Mouse (Mus musculus) induced T-regulatory cell, adult 2 months (primary cell): ENCODE results near the gene Kirrel3.

Experiments used
- DNase-seq: peaks from one replicate; pipeline ENCODE4 v3.0.0-alpha.2; 2012; ENCODE audit warnings: low read depth

Gene Kirrel3

DNA sequence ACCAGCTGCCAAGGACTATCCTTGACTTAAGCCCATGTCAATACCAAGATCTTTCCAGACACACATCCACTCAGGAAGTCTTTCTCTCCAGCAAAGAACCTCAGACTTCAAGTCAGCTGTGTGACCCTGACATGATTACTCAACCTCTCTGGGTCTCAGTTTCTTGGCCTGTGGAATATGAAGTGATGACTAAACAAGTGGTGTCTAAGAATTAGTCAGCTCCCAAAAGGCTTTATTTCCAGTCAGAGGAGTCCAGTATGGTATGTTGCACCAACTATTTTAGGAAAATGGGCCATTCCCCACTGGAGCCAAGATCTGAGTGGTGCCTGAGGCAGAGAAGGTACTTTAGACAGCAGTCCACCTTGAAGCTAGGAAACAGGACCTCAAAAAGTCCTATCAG, 462.0 kb downstream of the Kirrel3 start:
- no peak for DNase-seq

DNA sequence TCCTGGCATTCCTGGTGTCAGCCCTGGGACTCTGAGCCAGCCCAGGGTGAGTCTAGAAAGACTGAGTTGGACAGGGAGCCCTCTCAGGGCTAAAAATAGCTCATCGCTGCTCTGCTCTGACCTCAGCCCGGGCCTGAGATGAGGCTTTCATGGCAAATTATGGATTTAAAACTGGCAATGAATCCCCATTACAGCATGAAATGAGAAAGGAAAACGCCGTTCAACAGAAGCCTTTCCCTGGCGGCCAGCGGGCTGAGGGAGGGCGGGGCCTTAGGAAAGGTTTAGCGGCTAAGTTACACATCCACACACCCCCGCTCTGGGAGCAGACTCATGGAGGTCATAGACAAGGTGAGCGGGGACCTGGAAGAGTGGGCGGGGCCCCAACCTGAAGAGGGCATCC, 467.7 kb downstream of the Kirrel3 start:
- no peak for DNase-seq

DNA sequence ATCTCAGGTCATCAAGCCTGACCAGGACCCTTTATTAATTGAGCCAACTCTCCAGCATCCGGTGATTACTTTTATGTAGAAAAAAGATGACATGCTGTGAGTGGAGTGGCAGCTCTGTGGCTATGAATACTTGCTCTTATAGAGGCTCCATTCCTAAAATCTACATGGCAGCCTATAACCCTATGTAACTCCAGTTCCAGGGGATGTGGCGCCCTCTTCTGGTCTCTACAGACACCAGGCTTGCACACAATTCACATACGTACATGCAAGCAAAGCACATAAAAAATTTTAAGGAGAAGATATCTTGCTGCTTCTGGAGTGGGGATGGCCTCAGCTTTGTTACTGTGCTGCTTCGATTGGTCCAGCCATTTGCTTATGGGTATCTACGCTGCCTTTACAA, 468.5 kb downstream of the Kirrel3 start:
- peak; percentile 14 for DNase-seq

DNA sequence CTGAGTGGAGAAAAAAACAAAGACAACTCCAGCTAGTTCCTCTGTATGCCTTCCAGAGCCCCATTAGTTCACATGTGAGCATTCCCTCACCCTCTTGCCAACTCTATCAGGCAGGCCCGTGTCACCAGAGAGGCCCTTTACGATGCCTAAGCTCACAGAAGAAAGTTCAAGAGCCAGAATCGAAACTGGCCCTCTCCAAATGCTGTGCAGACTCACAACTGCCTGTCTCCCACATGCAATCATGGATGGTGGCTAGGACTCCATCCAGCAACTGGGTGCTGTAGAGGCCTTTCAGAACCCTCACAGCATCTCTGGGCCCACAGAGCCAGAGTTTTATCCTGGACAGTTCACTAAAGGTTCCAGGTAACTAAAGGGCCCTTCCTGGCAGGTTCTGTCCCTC, 470.8 kb downstream of the Kirrel3 start:
- no peak for DNase-seq

DNA sequence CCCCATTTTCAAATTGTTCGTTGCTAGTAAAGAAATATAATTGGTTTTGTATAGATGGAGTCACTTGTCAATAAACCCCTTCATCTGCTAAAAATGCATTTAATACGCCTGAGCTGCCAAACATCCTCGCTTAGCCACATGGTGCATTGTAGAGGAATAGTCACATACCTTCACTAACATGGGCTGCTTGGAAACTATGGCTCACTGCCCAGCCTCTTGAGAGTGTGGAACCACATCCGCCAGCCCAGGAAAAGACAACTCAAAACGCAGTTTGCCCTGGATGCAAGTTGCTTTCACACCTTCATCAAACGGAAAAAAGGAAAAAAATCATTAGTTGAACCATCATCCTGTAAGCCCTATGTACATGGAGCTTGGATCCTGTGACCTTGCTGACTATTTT, 472.0 kb downstream of the Kirrel3 start:
- DNase-seq: no peak

DNA sequence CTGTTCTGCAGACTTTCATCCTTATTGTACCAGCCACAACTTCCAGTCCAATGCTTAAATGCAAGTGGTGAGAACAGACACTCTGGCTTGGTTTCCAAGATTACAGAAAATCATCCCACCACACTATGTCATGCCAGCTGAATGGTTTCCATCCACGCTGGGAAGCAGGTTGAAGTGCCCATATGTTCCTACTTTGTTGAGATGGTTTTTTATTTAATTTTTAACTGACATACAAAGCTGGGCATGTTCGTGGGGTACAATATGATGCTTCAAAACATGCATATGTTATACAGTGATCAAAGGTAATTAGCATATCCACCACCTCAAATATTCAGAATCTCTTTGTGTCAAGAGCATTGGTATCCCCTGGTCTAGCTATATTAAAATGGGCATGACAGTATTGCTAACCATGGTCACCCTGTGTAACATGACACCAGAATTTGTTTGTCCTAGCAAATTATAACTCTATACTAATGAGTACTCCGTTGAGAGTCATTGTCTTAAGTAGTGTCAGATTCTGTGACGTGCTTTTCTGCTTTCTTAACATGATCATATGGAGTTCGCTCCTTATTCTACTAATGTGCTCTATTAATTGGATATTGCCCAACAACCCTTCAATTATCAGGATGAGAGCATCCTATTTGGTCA, 472.6 kb downstream of the Kirrel3 start:
- DNase-seq: no peak

DNA sequence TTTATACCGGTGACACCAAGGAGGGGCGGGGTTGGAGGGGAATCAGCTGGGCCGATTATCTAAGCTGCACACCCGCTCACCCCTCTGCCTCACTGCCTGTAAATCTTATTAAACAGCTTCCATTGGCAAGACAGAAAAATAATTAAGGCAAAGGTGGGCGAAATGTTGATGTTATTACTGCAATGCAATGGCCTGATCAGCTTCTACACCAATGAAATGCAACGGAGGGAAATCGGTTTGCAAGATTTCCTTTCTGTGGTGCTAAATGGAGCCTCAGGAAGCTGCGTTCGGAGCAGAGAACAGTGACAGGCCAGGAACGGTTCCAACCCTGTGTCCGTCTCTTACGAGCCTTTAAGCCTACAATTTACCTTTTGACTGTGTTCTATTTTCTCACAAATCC, 475.0 kb downstream of the Kirrel3 start:
- DNase-seq: no peak

DNA sequence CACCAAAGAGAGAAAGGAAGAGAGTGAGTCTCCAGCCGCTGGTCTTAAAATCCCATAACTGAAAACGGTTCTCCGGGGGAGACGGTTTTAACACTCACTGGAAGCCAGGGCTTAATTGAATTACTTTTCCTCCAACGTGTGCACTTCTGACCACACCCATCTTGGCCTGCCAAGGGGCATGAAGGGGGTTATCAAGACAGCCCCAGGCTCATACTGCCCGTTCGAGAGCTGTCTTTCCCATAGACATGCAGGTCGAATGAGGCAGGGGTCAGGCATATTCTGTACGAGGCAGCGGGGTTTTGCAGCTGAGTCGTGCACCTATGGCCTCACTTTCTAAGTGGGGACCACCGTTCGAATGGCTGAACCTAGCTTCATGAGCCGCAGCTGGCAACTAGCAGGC, 475.5 kb downstream of the Kirrel3 start:
- DNase-seq: no peak

DNA sequence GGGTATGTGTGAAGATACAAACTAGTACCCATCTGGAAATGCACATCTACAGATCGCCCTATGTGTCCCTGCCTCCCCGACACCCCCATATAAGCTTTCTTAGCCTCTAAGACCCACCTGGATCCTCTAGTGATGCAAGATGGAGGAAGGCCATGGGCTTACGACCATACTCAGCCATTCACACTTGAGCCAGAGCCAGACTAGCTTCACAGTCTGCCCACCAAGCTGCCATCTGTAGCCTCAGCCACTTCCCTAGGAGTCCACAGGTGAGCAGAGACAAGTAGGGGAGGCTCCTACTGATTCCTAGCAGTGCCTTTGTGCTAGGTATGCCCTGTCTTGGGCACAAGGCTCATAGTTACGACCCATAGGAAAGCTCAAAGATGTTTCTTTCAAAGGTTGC, 476.6 kb downstream of the Kirrel3 start:
- no peak for DNase-seq

DNA sequence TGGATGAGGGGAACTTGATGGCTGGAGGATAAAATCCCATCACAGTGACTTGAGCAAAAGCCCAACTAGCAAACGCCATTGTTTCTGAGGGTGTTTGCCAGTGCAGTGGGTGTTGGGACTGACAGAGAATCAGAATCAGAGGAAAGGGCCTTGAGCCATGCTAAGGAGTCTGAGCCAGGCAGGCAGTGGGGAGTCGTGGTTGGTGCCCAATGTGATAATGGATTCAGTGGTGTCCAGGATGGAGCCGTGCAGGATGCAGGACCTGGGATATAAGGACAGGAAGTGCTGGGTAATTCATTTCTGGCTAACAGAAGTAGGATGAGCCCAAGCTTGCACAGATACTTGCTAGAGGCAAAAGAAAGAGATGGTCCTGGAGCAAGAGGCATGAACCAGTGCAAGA, 477.9 kb downstream of the Kirrel3 start:
- no peak for DNase-seq

DNA sequence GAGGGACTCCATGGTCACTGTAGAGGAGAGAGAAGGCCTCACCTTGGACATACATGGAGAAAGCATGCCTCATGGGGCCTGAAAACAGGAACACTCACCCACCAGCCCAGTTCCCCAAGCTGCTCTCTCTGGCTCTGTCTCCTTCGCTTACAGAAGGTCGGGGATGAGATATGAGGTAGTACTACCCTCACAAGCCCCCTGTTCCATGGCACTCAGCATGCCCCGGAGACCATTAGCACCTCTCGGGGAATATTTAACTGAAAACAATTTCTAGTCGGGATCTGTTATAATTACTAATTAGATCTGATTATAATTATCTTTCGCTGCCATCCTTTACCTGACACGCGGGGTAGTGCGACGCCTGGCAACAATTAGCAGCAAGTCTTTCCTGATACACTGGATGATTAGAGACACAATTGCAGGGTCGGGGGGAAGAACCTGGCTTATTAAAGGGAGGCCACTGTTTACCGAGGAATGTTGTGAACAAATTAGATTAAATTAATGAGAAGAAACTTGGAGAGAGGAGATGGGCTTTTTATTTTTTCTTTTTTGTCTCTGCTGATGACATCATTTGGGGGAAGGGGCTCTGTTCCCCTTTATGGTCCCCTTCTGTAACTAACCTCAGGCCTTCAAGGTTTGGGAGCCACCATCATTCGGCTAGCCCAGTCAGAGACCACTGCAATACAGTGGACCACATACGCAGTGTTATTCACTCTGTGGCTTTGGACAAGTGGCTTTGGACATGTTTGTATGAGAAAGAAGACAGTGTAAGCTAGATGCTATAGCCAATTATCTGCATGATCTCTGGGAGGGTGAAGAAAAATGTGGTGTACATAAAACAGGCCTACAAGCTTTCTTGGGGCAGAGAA, 478.7 kb downstream of the Kirrel3 start:
- DNase-seq: no peak

DNA sequence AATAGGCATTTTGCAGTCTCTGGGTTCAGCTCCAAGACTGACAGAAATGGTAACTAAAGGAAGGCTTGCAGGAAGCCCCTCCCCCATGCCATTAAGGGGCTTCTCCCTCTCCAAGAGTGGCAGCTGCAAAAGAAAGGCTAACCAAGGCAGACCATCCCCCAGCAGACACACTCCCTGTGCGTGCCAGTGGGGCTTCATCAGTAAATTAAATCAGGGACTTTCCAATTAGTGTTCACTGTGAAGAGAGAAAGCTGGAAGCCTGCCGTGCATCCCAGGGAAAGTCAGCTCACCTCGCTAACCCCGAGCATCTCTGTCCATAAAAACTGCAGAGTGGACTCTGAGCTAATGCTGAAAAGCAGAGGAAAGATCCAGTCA, 479.3 kb downstream of the Kirrel3 start:
- DNase-seq: no peak

DNA sequence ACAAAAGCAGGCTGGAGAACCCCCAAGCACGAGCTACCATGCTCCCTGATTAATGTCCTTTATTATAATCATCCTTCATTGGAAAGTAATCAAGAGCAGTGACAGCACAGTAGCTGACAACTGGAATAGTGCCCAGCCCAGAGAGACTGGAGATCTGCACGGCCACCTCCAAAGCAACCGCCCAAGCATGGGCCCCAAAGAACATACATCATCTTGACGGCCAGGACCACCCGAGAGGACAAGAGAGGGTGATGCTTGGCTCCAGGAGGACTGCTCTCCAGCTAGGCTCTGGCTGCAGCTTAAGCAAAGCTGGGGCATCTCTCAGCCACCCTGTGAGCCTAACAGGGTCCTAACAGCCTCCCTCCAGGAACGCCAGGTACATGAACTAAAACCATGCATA, 482.1 kb downstream of the Kirrel3 start:
- no peak for DNase-seq

DNA sequence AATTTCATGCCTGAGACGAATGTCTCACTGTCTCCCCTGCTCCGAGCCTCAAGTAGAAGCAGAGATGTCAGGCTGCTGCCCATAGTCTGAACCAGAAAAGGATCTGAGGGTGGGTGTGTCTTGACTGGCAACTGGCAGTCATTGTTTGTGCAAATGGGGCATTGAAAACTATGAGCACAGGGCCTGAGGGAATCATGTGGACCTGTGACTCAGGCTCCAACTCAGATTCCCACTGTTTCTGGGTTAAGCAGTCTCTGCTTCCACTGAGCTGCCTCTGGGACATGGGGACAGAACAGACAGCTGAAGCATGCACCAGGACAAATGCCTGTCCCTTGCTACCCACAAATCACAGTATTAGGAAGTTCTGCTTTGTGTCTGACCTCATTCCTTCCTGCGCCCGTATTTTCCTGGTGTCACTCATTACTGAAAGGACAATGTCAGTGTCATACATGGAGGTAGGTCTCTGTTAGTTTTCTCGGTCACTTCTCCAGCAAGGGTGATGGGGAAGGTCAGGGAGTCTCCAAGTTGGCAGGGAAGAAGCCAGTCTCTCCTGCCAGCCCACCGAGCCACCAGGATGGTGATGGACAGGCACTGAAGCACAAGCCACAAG, 484.3 kb downstream of the Kirrel3 start:
- DNase-seq: no peak

DNA sequence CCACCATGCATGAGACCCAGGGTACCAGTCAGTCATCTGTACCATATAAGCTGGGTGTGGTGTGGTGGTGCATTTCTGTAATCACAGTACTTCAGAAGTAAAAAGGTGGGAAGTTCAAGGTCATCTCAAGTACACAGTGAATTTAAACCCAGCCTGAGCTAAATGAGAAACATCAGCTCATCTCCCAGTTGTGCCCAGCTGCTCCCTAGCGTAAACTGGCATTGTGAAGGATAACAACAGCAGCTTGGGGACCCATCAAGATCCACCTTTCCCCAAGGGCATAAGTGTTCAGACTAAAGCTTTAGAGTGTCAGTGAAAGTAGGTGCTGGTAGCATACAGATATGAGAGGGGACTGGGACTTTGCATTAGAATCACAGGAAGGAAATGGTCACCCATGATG, 488.6 kb downstream of the Kirrel3 start:
- no peak for DNase-seq

DNA sequence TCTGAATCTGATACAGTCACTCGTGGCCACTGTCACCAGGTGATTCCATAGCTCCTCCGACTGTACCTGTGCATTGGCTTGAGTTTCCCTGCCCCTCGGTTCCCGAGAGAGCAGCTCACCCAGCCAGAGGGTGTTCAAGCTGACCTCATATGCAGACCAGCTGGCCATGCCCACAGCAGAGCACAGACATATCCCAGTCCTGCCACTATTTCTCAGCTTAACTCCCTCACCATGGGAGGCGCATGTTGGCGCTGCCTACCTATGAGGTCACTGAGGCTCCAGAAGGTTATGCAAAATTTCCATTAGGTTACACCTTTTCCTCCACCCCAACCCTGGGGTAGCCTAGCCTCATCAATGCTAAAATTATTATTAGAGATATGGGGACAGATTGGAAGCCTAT, 489.6 kb downstream of the Kirrel3 start:
- DNase-seq: no peak

DNA sequence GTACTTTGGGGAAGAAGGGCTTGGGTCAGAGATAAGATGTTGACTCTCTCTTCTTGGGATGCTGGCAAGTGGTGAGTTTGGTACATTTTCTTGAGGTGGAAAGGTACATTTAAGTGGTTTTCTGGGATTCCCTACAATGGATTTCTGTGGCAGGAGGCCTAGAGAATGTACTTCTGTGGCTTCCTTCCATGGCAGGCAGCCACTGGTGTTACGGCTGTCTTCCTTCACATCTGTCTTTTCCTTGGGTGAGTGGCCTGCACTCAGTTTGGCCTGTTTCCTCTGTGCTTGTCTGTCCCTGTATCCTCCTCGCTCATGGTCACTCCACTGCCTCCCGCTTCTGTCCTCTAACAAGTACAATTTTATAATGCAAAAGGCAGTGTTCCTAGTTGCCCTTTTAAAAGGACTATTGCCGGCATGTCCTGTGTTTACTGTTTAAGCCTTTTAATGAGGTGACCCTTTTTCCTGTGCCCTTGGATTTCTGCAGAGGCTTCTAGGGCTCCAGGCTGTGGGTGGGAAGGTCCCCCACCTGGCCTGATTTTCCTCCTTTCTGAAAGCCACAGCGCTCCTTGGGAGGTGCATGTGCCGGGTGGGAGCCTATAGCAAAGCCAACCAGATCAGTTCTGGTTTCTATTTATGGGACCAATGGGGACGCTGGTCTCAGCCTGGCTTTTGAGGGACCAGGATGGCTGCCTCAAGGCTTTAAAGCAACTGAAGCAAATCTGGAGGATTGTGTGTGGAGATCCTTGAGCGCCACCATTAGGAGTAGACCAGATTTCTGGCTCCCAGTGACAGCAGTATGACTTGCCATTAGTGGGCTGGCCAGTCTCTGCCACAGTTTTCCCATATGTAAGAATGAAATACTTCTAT, 491.1 kb downstream of the Kirrel3 start:
- DNase-seq: no peak

DNA sequence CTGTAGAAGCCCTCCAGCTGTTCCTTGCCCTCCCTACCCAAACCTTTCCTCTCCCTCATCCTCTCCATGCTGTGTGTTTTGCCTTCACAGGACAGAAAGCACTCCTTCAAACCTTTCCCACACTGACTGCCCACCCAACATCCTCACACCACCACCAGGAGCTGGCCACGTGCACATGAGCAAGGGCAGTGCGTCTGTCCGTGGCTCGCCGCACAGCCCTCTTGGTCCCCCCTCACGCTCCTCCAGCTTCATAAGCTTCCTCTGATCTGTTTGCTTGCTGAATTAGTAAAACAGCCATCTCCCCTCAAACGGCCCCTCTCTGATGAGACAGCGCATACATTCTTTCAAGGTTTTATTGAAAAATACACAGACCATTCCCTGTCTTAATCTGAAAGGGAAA, 492.0 kb downstream of the Kirrel3 start:
- DNase-seq: no peak

DNA sequence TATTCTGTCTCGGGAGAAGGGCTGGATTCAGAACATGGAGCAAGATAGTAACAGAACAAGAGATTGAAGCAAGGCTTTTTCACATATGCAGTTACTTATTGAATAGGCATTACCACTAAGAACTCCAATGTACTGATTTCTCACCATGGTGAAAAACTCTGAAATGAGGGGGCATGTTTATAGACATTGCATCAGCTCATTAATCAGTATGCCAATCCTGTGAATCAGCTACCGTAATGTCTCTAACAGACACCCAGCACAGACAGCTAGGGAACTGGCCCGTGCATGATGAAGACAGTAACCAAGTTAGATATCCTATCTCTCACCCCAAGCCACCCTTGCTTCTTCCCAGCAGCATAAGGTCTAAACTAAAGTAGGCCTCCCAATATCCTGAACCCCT, 492.5 kb downstream of the Kirrel3 start:
- no peak for DNase-seq

DNA sequence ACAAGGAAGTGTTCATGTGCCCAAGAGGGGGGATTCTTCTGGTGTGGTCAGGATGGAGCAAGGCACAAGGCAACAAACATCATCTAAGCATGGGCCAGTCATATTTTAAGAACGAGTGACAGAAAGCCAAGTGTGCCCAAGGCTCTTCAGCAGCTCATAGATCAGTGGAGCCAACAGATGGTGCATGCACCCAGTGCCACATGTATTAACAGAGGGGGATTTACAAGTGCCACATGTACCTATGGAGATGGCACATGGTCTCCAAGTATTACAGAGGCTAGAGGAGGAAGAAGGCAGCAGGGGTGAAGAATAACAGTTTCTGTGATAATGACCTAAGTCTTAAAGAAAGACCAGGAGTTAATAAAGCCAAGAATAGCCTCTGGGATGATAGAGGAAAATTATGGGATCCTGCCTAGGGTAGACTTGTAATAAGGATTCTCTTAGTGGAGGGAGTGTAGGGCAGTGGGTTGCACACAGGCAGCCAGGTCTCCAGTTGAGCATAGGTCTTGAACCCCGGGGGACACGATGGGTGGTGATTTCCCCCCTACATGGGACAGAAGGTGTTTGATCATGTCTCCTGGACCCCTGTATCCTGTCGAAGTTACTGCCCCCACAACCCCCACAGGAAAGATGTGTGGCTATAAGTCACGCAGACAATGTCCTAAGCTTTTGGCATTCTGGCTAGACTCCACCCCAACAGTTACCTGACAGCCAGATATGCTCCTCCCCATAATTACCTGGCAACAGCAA, 495.0 kb downstream of the Kirrel3 start:
- DNase-seq: no peak
